Mouse (Mus musculus) liver, postnatal 0 days (tissue): ENCODE measurements around the gene Mrpl48.

Experiments
- CTCF ChIP-seq: sonication (generic); IDR thresholded peaks from 2 replicates; pipeline ENCODE4 v1.5.1; 2016; ENCODE audit warnings: antibody characterized with exemption, low read depth
- EP300 ChIP-seq: IDR thresholded peaks from 2 replicates; pipeline ENCODE4 v1.6.1; 2016; ENCODE audit warnings: antibody characterized with exemption, low read depth, mild to moderate bottlenecking

- TF ChIP-seq CTCF (peak; percentile 35), EP300 (no peak)
Observed at GRCm38 (mm10) chr7:100607214-100608129, 629 bp downstream of the Mrpl48 start, which contains the start of gene Rab6a.
